Mouse (Mus musculus) lung, postnatal 14 days (tissue): Measurements from ENCODE around the gene Wdr41.

Source experiments
- DNase-seq: peaks from one replicate; pipeline ENCODE4 v3.0.0; 2021

The Wdr41 gene

GRCm38 (mm10) chr13:95038200-95038599 lies 62.1 kb downstream of the Wdr41 start:
- no peak for DNase-seq

DNA sequence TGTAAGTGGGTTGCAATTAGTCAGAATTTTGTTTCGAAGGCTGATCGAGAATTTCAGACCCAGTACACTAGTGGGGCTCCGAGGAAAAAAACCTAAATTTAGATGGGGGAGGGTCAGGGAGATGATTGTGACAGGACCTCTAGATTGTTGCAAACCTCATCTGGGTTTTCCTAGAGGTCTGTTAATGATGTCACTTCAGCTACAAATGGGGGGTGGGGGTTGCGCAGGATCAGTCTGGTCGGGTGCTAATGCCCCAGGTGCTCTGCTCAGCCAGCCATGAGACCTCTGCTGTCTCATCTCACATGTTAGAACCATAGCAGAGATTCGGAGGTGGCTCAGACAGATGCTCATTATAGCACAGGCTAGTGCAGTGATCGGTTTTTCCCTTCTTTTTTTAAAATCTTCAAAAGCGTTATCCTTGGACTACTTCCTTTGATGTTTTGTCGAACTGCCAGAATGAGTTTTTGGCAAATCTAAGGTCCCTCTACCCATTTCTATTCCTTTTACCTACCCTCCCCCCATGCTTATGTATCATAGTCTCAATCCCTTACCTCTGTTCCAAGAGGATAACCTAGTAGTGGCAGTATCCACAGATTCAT lies 64.1 kb downstream of the Wdr41 start:
- DNase-seq = no peak

DNA sequence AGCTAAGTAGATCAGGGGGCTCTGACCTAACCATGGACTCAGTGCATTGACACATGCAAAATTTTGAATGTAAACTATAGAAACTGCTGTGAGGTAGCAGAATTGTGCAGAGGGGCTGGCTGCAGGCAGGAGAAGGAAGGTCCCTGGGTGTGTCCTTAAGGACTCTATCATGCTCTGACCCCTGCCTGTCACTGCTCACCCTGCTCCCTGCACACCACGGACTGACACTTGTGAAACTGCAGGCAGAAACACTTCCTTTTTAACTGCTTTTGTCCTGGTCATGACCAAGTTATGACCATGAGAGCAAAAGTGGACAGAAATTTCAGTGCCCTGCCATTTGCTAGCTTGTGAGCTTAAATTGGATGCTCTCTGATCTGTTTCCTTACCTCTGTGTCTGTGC lies 68.0 kb downstream of the Wdr41 start:
- no peak for DNase-seq

DNA sequence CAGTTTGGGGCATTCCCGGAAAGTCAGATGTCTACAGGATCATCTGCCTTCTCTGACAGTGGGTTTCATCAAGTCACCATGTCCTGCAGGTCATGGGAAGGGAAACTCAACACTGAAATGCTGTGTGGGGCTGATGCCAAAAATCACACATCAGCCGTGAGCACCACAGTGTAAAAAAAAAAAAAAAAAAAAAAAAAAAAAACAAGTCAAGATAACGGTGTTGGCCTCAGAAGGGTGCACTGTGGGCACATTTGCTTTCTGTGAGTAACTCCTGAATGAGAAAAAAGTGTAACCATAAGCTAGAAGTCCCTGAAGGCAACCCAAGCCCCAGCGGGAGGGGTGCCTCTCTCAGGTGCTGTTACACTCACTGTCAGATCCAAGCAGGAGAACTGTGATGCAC lies 74.3 kb downstream of the Wdr41 start:
- no peak for DNase-seq

GRCm38 (mm10) chr13:95052421-95052820 lies 76.3 kb downstream of the Wdr41 start:
- DNase-seq = no peak

GRCm38 (mm10) chr13:95055742-95056388 lies 79.7 kb downstream of the Wdr41 start:
- DNase-seq = no peak

DNA sequence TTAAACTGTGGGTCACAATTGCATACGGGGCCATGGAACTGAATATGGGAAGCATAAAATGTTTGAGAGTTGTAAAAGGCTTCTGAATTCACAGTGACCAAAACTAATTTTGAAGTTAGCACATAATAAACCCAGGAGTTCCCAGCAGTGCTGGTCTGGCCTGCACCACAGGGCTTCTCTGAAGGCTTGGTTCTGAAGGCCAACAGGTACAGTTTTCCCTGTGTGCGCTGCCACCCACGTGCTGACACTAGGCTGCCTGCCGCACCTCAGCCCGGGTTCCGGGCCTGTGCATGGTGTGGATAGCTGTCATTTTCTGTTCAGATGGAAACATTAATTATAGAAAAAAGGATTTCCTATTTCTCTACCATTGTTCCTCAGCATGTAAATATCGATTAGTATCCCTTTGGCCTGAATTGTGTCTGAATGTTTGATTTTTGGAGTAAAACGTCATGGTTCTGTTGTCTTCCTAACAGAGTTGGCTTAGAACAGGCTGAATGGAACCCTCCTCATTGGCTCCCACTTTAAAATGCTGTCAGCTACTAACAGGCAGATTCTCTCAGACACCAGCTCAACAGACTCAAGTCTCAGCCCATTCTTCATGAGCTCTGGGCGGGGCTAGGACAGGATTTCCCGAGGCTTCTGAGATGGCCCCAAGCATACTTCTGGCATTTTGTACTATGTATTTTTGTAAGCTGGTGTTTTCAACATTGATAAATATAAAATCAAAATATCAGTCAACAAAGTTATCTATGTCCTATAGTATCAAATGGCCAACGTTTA lies 80.5 kb downstream of the Wdr41 start:
- peak; percentile 32 for DNase-seq

DNA sequence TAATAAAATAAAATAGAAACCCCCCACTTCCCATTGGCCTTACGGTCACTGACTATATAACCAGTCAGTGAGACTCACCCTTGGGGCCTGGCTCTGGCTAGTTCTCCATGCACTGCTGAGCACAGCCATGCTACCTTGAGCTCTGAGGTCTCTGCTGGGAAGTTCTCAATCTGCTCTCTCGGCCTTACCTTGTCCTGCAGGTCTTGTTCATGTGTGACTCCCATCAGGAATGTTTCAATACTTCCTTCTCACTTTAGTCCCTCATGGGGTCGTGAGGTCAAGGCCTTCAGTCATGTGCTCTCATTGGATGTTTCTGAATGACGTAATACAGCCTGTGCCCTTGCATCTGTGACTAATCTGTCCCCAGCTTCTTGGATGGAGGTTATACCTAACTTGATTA lies 82.7 kb downstream of the Wdr41 start:
- no peak for DNase-seq

DNA sequence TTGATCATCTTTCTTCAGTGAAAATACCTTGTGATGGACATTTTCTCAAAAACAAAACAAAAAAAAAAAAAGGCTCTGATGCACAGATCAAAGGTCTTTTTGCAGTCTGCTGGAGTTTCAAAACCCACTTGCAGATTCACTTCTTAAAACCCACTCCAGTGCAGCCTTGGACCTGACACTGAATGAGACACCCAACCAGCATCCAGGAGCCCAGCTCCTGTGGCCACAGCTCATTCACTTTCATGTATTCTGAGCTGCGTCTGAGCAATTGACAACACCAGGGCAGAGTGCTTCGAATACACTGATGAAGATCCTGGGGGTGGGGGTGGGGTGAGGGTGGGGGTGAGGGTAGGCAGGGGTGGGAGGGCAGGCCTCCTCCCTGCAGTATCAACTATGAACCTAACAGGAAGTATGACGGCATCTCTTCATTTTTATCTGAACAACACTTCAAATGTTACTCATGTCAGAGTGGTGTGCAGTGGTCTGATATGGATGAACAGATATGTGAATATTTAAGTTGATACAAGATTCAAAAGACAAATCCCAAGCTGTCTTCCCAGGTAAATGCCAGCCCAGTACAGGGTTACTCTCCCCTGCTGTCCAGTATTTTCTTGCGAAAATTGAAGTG lies 87.4 kb downstream of the Wdr41 start:
- DNase-seq = no peak

- peak; percentile 29 for DNase-seq
Measured at GRCm38 (mm10) chr13:95067854-95068253, 91.7 kb downstream of the Wdr41 start.

GRCm38 (mm10) chr13:95070268-95070667 lies 94.1 kb downstream of the Wdr41 start:
- DNase-seq = no peak
